Mouse (Mus musculus) gastrocnemius, adult 18-20 months (tissue): Measurements from ENCODE around the gene Psma7. TPM values are rescaled to one million over a fixed set of nuclear protein-coding genes. Genes with fewer than 3 reads are reported as not detected.

ENCODE experiments used
- DNase-seq: peaks from one replicate; pipeline ENCODE4 v3.0.0; 2021; ENCODE audit warnings: low spot score
- total RNA-seq, 2 experiments: library from RNA; stranded (reverse); gene quantifications; 2 replicates each; pipeline ENCODE4 v1.2.3; 2021

Psma7 gene
- total RNA-seq, 2 experiments from 2014 or later = 147 to 149 TPM

DNA sequence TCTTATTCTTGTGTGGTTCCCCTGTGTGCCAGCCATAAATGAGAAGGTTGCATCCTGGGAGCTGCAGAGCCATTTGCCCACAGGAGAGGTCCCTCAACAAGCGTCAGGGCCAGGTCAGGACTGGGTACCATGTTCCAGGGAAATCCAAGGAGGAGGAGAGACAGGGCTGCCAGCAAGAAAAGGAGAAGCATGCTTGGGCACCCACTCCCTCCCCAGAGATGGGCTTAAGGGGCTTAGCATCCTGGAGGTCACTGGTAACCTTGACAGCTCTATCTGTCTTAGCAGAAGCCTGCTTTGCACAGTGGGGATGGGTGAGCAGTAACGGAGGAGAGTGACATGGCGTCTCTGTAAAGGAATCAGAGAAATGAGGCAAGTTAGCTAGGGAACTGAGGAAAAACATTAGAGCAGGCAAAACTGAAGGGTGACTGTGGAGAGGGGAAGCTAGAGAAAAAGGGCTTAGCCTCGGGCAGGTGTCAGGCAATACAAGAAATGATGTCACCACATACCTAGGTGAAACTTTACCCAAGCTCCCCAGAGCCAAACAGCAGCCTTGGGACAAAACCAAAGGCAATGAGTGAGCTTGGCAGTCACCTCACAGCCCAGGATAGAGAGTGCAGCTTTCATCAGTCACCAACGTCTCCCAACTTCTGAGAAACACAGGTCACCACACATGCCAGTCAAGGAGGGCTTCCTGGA is 36.4 kb downstream of the Psma7 start:
- DNase-seq = no peak

- DNase-seq = no peak
These were observed 40.6 kb downstream of the Psma7 start for GRCm38 (mm10) chr2:180001635-180002034.

DNA sequence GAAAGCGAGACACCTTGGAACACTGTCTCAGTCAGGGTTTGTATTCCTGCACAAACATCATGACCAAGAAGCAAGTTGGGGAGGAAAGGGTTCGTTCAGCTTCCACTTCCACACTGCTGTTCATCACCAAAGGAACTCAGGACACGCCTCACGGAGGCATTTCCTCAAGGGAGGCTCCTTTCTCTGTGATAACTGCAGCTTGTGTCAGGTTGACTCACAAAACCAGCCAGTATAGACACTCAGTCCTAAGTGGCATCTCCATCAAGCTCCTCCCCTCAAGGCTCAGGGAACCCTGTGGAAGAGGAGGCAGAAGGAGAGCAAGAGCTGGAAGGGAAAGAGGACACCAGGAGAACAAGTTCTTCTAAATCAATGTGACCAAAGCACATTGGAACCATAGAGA is 43.8 kb downstream of the Psma7 start:
- no peak for DNase-seq

- DNase-seq = no peak
These were observed 49.2 kb downstream of the Psma7 start for GRCm38 (mm10) chr2:179993071-179993470.

GRCm38 (mm10) chr2:179989098-179989497 is 53.1 kb downstream of the Psma7 start:
- no peak for DNase-seq

DNA sequence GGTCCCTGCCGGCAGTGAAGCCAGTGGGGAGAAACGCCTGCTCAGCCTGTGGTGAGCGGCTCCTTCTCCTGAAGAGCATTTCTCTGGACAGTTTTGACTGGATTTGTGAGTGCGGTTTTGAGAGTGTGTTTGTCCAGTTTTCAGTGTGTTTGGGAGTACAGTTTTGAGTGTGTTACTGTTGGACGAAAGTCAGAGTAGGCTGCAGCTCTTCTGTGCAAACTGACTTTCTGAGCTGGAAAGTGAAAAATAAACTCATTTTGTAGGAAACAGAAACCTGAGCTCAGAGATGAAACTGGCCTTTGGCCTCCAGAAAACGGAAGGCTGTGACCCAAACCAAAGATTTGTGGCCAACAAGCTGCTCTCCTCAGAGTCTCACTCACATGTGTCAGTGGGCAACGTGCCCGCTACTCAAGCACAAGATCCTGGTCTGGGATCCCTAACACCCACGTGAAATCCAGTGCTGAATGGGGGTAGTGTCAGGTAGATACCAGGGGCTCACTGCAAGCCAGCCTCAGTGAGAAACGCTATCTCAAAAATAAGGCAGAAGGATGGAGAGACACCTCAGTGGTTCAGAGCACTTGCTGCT is 55.7 kb downstream of the Psma7 start:
- DNase-seq = no peak

Other genes starting within 250 kb of the Psma7 start
- gene Taf4, start 65.8 kb downstream of the Psma7 start, total RNA-seq = 1 to 10 TPM; 7.7 to 8.3 TPM
- gene Lsm14b, start 17.4 kb downstream of the Psma7 start, total RNA-seq = 10 to 100 TPM; 44.0 to 47.6 TPM
- 1 to 10 TPM; 1.8 to 2.0 TPM for gene Ss18l1, start 76 bp upstream of the Psma7 start, total RNA-seq
- 10 to 100 TPM; 15.0 to 15.3 TPM for gene Mtg2, start 28.2 kb upstream of the Psma7 start, total RNA-seq
- gene Hrh3, start 62.1 kb upstream of the Psma7 start, total RNA-seq = not detected
- gene Osbpl2, start 76.9 kb upstream of the Psma7 start, total RNA-seq = 10 to 100 TPM; 16.9 to 18.8 TPM
- gene Adrm1, start 129.1 kb upstream of the Psma7 start, total RNA-seq = 100 to 1,000 TPM; 114 to 119 TPM
- 10 to 100 TPM in 1 of 2 experiments, 1 to 10 TPM in 1; 9.6 to 10.6 TPM for gene Lama5, start 183.4 kb upstream of the Psma7 start, total RNA-seq
- gene Rps21, start 214.9 kb upstream of the Psma7 start, total RNA-seq = 100 to 1,000 TPM; 355 to 460 TPM
- gene Cables2, start 231.1 kb upstream of the Psma7 start, total RNA-seq = 1 to 10 TPM; 8.2 to 9.1 TPM
- not detected for gene Rbbp8nl, start 247.4 kb upstream of the Psma7 start, total RNA-seq